Mouse (Mus musculus) gastrocnemius, adult 2 months (tissue): ENCODE measurements around the gene Ddx54. TPM values are rescaled to one million over a fixed set of nuclear protein-coding genes. Genes with fewer than 3 reads are reported as not detected.

Experiments used
- DNase-seq: peaks from one replicate; pipeline ENCODE4 v3.0.0; 2022
- H3K27ac ChIP-seq: fragments of 200-600 bp; 2 replicates; pipeline ENCODE4 v1.8.1; 2022; ENCODE audit warnings: mild to moderate bottlenecking
- H3K4me3 ChIP-seq: fragments of 200-600 bp; 2 replicates; pipeline ENCODE4 v1.8.1; 2022; ENCODE audit warnings: mild to moderate bottlenecking, moderate library complexity
- CTCF ChIP-seq: fragments of 200-600 bp; IDR thresholded peaks from 2 replicates; pipeline ENCODE4 v1.8.1; 2022; ENCODE audit warnings: antibody characterized with exemption, mild to moderate bottlenecking, moderate library complexity
- intact Hi-C: fragments of 180-260 bp; cut with DNase I; formaldehyde crosslinking; loops from one replicate; pipeline ENCODE4 v1.15.1; 2025
- long read RNA-seq, 2 experiments: library from polyadenylated mRNA; stranded (forward); transcript quantifications; one replicate each; pipeline ENCODE4 v2.0.0; 2021
- total RNA-seq, 2 experiments: library from RNA; stranded (reverse); gene quantifications; 2 replicates each; pipeline ENCODE4 v1.2.3; 2021

The Ddx54 gene
- total RNA-seq: 10 to 100 TPM; 16.9 to 17.7 TPM
- long read RNA-seq, experiment 1, full-length matches to known transcripts: 43 of 50 reads
- long read RNA-seq, experiment 1, partial matches to known transcripts: 5 of 50 reads
- long read RNA-seq, experiment 1, other reads (novel, unspliced or antisense): 2 of 50 reads
- long read RNA-seq, experiment 2, full-length matches to known transcripts: 38 of 44 reads
- long read RNA-seq, experiment 2, partial matches to known transcripts: 5 of 44 reads
- long read RNA-seq, experiment 2, other reads (novel, unspliced or antisense): 1 of 44 reads

DNA sequence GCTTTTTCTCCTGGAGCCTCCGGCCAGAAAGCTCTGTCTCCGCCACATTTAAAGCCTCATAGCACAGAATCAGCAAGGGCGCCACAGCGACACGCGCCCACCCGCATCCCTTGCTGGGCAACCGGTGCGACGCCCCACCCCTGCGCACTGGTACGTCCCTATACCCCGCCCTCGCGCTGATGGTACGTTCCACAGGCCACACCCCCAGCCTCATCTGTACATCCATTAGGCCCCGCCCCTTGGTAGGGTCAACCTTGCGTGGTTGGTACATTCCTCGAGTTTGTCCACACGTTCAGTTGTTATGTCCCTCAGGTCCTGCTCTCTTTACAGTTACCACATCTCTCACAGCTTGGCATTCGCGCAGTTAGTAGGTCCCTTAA is at the start of gene Ddx54, which contains the start of gene Rita1:
Ddx54 (plus strand) TSS at position 298 of the 380 bp plus-strand sequence.
Rita1 (minus strand) TSS at position 148 of the 380 bp plus-strand sequence.
- peak; percentile 97 for DNase-seq
- no peak for TF ChIP-seq CTCF
- Histone ChIP-seq H3K27ac (peak within 1 kb of the TSS; percentile 98), H3K4me3 (peak within 1 kb of the TSS; percentile 78)
- intact Hi-C loops: no loop called here

DNA sequence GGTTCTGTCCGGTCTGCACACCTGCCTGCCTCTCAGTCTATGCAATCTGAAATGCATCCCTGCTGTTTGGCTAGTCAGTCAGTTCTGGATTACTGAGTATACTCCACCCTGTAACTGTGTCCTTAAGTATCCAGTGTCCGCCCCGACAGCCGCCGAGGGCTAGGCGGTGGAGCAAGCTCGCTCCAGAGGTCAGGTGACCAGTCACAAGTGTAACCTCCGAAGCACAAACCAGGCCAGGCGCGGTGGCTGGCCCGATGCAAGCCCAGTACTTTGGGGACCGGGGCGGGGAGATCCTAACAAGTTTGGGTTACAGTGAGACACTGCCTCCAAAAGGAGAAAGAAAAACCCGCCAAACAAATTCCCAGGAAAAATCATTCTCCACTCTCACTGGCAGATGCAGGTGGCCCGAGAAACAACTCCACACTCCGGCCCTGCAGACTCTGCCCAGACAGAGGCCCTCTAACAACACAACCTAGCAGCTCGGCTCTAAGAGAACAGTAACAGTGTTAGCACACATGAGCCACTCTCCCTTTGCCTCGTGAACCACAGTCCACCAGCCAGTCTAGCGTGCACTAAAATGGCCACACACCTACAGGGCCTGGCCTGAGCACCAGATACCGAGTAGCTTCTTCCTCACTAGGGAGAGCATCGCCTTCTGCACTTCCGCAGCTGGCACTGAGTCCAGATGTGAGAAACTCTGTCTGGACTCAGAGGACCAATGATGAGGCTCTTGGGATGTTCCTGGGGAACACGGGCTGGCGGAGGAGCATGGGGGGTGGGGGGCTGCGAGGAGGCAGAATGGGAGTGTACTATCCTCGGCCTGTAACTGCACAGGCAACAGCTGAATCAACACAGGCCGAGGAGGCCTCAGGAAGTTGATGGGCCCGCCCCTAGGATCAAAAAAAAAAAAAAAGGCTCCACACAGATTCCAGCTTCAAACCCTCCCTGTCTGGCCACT is 49.3 kb upstream of the Ddx54 start:
- DNase-seq: peak; percentile 95
- H3K27ac ChIP-seq: peak overlapping the region; percentile 89
- intact Hi-C loops: loop anchor here (1.0 to 2.0 kb wide), 2 partner anchors 16 to 26 kb away; partner anchors contain the start of genes Iqcd and Tpcn1
- peak overlapping the region; percentile 49 for H3K4me3 ChIP-seq
- no peak for TF ChIP-seq CTCF

DNA sequence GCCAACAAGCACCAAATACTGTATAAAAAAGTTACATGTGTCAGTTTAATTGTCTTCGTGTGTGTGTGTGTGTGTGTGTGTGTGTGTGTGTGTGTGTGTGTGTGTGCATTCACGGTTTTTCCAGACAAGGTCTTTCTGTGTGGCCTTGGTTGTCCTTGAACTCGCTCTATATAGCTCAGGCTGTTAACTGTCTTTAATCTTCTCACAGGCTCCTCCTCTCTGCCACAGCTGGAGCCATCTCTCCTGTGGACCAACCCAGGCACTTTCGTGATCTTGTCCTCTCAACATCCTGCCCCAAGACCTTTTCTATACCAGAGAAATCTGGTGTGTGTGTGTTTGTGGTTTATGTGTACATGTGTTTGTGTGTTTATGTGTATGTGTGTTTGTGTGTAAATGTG is 48.6 kb upstream of the Ddx54 start:
- no peak for DNase-seq
- H3K27ac ChIP-seq: peak overlapping the region; percentile 89
- no peak for TF ChIP-seq CTCF

DNA sequence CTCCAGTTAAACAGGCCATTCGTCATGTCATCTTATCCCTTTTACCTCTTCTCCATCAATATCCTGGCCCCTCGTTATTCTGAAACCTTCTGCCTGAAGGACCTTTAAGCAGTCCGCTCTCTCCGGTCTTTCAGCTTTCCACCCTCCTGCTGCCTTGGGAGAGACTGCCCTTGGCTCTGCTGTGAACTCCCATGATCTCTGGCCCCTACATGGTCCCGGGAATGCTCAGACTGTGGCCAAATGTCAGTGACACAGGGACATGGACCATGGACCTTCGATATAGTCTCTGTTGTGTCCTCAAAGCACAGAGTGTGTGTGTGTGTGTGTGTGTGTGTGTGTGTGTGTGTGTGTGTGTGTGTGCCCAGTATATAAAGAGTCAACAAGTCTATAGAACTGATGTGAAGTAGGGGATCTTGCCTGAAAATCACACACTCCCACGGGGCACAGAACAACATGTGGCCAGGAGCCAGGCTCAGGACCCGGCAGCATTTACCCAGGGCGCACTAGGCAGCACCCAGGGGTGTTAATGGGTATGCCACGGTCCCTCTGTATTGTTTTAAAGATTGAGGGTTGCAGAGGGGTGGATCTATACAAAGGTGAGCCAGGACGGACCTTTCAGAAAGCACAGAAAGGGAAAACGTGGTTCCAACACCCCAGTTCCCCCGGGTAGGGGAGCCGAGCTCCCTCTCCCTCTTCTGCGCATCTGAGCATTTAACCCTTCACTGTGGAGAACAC is 47.2 kb upstream of the Ddx54 start:
- TF ChIP-seq CTCF: no peak
- Histone ChIP-seq H3K4me3 (no peak overlapping the region), H3K27ac (peak overlapping the region; percentile 86)
- DNase-seq: no peak
- intact Hi-C loops: no loop called here

More for the DNA sequence above, 48.6 kb upstream of the Ddx54 start:
- intact Hi-C loops: loop anchor here (2.0 kb wide), 1 partner anchor 25 kb away; the partner anchor contains the start of genes Iqcd and Tpcn1
- no peak overlapping the region for H3K4me3 ChIP-seq

DNA sequence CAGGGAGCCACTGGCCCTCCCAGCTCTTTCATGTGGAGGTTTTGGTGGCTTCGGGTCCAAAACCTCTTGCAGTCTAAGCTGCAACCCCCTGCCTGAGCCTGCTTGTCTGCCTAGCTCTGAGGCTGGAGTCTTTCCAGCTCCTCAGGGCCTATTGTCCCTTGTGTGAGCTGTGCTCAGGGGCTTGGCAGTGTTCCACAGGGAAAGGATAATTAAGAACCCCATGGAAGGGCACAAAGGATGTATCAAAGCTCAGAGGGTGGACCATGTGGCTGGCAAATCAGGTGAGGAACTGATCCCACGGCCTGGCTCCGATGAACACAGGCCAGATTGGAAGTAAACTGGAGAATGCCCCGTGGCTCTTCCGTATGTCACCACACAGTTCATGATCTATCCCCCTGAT is 46.4 kb upstream of the Ddx54 start:
- no peak for DNase-seq
- H3K4me3 ChIP-seq: no peak overlapping the region; the same call in 1 of the 2 replicates
- TF ChIP-seq CTCF: no peak
- intact Hi-C loops: no loop called here
- peak overlapping the region; percentile 86 for H3K27ac ChIP-seq

DNA sequence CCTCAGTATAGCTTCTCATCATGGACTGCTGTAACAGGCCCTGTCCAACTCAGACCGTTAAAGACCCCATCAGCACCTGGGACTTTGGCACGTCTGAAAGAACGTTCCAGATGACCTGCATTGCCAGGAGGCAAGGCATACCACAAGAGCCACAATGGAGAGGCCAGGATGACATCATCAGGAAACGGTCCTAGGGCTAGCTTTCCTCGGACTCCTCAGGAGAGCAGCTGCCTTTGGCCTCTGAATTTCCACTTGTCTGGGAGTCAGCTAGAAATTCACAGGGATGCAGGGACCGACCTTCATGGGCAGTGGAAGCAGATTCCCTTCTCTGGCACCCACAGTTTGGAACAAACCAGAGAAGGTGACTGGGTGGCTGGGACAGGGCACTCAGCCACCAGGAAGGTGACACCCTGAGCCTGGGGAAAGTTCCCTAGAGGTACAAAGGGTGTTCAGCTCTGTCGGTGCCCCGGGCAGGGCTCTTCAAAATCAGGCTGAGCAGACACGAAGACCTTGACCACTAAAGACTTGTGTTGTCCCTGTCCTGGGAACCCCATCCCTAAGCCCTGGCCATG is 45.8 kb upstream of the Ddx54 start:
- TF ChIP-seq CTCF: no peak
- intact Hi-C loops: no loop called here
- peak overlapping the region; percentile 33; the same call in 1 of the 2 replicates for H3K4me3 ChIP-seq
- DNase-seq: no peak
- H3K27ac ChIP-seq: peak overlapping the region; percentile 86

DNA sequence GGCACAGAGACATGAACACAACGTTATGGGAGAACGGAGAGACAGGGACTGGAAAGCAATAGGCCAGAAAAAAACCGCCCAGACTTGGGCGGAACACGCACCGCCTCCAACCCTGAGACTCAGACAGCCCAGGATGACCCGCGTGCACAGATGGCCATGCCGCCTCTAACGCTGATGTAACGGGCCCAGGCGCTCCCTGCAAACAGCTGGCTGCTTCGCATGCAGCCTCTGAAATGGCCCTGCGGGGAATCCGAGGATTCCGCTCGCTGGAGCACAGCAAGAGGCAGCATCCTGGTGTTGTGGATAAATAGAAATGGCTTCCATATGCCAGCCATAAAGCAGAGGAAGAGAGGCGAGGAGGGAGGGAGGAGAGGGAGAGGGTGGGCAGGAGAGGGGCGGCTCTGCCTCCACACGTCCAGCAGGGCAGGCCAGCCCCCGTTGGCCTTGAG is 45.3 kb upstream of the Ddx54 start:
- intact Hi-C loops: no loop called here
- peak; percentile 88 for DNase-seq
- peak overlapping the region; percentile 33 for H3K4me3 ChIP-seq
- TF ChIP-seq CTCF: no peak
- peak overlapping the region; percentile 86 for H3K27ac ChIP-seq

DNA sequence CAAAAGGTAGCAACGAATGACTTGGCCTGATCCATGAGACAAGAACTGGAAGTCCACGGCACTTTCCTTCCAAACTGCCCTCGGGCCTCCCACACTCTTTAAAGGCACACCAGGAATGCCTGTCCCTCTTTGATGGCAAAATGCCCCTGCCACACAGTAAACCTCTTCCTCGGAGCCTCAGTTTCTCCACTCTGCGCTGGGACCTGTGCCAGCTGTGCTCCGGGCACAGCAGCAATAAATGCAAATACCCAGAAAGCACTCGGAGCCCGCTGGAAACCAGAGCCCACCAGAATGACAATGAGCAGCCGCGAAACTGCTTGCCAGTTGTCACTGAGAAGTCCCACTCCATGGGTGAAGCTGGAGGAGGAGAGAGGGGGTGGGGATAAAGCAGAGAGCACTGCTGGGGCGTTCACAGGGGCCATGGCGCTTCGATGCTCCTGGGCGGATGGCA is 44.8 kb upstream of the Ddx54 start:
- intact Hi-C loops: no loop called here
- peak; percentile 49 for DNase-seq
- peak overlapping the region; percentile 33 for H3K4me3 ChIP-seq
- no peak for TF ChIP-seq CTCF
- H3K27ac ChIP-seq: peak overlapping the region; percentile 86

DNA sequence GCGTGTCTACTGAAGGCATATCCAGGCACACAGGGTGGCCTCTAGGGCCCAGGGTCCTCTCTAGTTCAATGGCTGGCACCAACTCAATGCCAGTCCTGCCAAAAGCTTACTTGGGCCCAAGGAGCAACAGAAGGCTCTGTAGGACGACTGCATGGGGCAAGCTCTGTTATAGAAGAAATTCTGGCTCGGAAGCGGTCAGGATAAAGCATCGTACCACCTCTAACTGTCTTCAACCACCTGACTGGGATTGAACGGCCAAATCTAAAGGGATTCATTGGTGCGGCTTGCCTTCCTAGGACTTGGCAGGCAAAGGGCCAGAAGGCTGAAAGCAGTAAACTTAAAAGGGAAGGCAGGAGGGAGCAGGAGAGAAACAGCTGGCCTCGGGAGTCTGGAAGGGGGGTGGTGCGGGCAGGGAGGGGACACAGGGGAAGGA is 44.2 kb upstream of the Ddx54 start:
- intact Hi-C loops: no loop called here
- peak; percentile 61 for DNase-seq
- Histone ChIP-seq H3K27ac (peak overlapping the region; percentile 86), H3K4me3 (peak overlapping the region; percentile 33)
- no peak for TF ChIP-seq CTCF

DNA sequence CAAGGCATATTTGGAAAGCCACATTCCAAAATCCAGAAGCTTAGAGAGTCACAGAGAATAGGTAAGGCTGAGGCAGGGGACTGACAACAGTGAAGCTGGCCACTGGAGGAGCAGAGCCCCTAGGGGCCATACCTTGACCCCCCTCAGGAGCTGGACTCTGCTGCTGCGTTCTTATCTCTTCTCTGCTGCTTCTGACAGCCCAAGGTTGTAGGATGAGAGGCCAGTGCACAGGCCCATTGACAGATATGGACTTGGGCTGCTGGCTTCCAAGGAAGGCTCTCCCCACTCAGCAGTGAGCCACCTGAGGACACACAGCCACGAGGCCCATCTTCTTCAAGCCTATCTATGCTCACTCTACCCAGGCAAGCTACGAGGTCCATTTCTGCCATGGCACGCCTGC is 43.6 kb upstream of the Ddx54 start:
- intact Hi-C loops: no loop called here
- peak overlapping the region; percentile 86 for H3K27ac ChIP-seq
- no peak overlapping the region for H3K4me3 ChIP-seq
- no peak for TF ChIP-seq CTCF
- peak; percentile 13 for DNase-seq

DNA sequence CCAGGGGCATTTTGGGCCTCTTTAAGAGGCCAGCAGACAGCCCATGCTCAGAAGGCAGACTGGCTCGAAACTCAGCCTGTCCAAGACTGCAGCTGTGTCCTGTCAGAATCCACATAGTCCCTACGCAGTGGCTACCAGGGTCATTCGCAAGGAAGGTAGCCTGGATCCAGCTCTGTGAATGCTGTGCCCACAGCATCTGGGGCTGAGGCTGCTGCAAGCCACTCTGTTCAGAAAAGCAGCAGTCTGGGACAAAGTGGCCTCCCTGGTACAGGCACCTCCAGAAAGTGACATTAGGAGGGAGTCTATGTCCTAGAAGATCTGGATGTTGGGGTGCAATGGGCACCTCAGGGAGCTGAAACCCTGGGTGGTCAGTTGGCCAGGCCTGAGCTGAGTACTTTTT is 42.7 kb upstream of the Ddx54 start:
- no peak for TF ChIP-seq CTCF
- H3K27ac ChIP-seq: peak overlapping the region; percentile 86
- intact Hi-C loops: no loop called here

More for the DNA sequence above, 42.7 kb upstream of the Ddx54 start:
- H3K4me3 ChIP-seq: no peak overlapping the region
- DNase-seq: no peak
